Mouse (Mus musculus) olfactory bulb, adult 2 months (tissue): ENCODE results near the gene Cldn2.

Source experiments
- CTCF ChIP-seq: fragments of 200-500 bp; IDR thresholded peaks from 2 replicates; pipeline ENCODE4 v1.5.1; 2012; ENCODE audit warnings: low read depth, mild to moderate bottlenecking, low read length, moderate library complexity; ENCODE audit not compliant: insufficient read depth
- POLR2A ChIP-seq: fragments of 200-500 bp; IDR thresholded peaks from 2 replicates; pipeline ENCODE4 v1.6.1; 2012; ENCODE audit warnings: mild to moderate bottlenecking, low read depth, low read length, moderate library complexity; ENCODE audit not compliant: insufficient read depth

DNA sequence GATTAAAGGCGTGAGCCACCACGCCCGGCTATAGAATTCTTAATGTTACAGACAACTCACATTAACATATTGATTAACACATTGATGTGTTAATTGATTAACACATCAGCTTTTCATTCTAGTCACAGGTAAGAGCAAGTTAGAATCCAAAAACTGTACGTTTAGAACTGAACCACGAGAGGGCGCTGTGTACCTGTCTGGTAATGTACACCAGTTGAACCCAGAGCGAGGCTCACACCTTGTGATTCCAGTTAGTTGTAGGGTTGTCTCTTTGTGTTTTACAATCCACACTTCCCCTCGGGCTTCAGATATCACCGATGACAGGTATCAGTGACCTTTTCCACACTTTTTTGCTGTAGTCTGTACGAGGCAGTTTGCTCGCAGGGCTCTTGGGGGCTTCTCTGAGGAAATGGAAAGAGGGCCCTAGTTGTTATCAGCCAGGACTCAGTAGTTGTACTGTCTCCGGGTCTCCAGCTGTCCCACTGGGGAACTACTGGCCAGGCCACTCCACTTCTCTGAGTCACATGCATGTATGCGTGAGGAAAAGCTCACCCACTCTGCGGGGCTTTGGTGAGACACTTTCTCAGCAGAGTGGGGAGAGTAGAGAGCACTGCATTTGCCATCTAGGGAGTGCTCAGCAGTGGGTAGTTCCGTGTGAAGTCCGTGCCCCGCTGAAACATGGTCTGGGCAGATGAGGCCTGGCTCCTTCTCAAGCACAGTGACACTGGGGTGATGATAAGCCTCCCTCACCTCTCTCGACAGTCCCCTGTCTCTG, 26.1 kb upstream of the Cldn2 start:
- TF ChIP-seq POLR2A = no peak
- no peak for TF ChIP-seq CTCF
